Mouse (Mus musculus) megakaryocyte, embryonic 14.5 days (primary cell): ENCODE measurements around the gene Arhgef10l.

ENCODE experiments used
- FLI1 ChIP-seq: IDR thresholded peaks from 2 replicates; pipeline ENCODE4 v1.6.1; 2012; ENCODE audit warnings: low read length, inconsistent platforms, mixed read lengths
- GATA1 ChIP-seq: IDR thresholded peaks from 3 replicates; pipeline ENCODE4 v1.6.1; 2012; ENCODE audit warnings: mixed read lengths, low read length, inconsistent platforms, borderline replicate concordance

- TF ChIP-seq GATA1 = no peak
- no peak for TF ChIP-seq FLI1
Measured at GRCm38 (mm10) chr4:140714586-140714985, 48.8 kb upstream of the Arhgef10l start.
